Mouse (Mus musculus) lung, embryonic 14.5 days (tissue): ENCODE data around the gene Gpatch8. TPM values are rescaled to one million over a fixed set of nuclear protein-coding genes. Genes with fewer than 3 reads are reported as not detected.

Experiments
- ATAC-seq: fragments of 200-750 bp; cut with Nextera tagmentation; 2 replicates; pipeline ENCODE4 v1.8.0; 2017; ENCODE audit warnings: mild to moderate bottlenecking, moderate TSS enrichment, moderate library complexity; ENCODE audit not compliant: insufficient read depth
- DNase-seq: peaks from one replicate; pipeline ENCODE4 v3.0.0-alpha.2; 2015
- H3K27ac ChIP-seq: fragments of 300-500 bp; sonication (generic); 2 replicates; pipeline ENCODE4 v1.5.1; 2014; ENCODE audit warnings: low read depth, mild to moderate bottlenecking, moderate library complexity
- H3K27me3 ChIP-seq: fragments of 300-500 bp; sonication (generic); 2 replicates; pipeline ENCODE4 v1.6.1; 2014; ENCODE audit warnings: low read length, control low read depth; ENCODE audit not compliant: insufficient read depth
- H3K36me3 ChIP-seq: fragments of 300-500 bp; sonication (generic); 2 replicates; pipeline ENCODE4 v1.6.1; 2014; ENCODE audit warnings: control low read depth; ENCODE audit not compliant: insufficient read depth
- H3K4me1 ChIP-seq: fragments of 300-500 bp; sonication (generic); 2 replicates; pipeline ENCODE4 v1.6.1; 2014; ENCODE audit warnings: antibody characterized with exemption, control low read depth; ENCODE audit not compliant: insufficient read depth
- H3K4me2 ChIP-seq: fragments of 300-500 bp; sonication (generic); 2 replicates; pipeline ENCODE4 v1.6.1; 2014; ENCODE audit warnings: mild to moderate bottlenecking
- H3K4me3 ChIP-seq: fragments of 300-500 bp; sonication (generic); 2 replicates; pipeline ENCODE4 v1.5.1; 2014; ENCODE audit warnings: low read depth, low read length
- H3K9ac ChIP-seq: fragments of 300-500 bp; sonication (generic); 2 replicates; pipeline ENCODE4 v1.6.1; 2014
- H3K9me3 ChIP-seq: fragments of 300-500 bp; sonication (generic); 2 replicates; pipeline ENCODE4 v1.6.1; 2016; ENCODE audit warnings: low read depth, low read length, control low read depth
- CTCF ChIP-seq: IDR thresholded peaks from 2 replicates; pipeline ENCODE4 v1.5.1; 2016; ENCODE audit warnings: antibody characterized with exemption, low read depth
- WGBS: fragments of 180-500 bp; shearing (Covaris S2); extraction: QIAGEN DNeasy Blood & Tissue Kit; methylation state at CpG from one replicate; pipeline ENCODE4 v1.1.7; 2014; 5-methylcytosine and 5-hydroxymethylcytosine counted together
- polyA plus RNA-seq: library from polyadenylated mRNA; unstranded; fragments of >200 nt; fragmentation: Nextera tagmentation; extraction: Ambion mirVana; gene quantifications from 2 replicates; pipeline ENCODE4 v1.2.1, GENCODE M21; 2014

Gpatch8 gene
- polyA plus RNA-seq, 1 experiment from 2014 or later, result 49.4 TPM

- 93% methylated on average over 7 of the region's 7 CpGs for WGBS
- H3K36me3 ChIP-seq, result peaks cover 47% of the 10 kb centered on the region
Measured at GRCm38 (mm10) chr11:102433866-102434265, 122.3 kb downstream of the Gpatch8 start.

GRCm38 (mm10) chr11:102432896-102433295 is 123.3 kb downstream of the Gpatch8 start:
- 88% methylated on average over 6 of the region's 6 CpGs for WGBS
- no peak for TF ChIP-seq CTCF
- no peak overlapping the region for H3K4me2 ChIP-seq
- H3K27ac ChIP-seq, result no peak overlapping the region
- H3K27me3 ChIP-seq, result no peaks in the 10 kb centered on the region
- H3K4me1 ChIP-seq, result peaks cover 3% of the 10 kb centered on the region; the same call in 1 of the 2 replicates
- ATAC-seq (no peak), DNase-seq (no peak)
- no peak overlapping the region for H3K4me3 ChIP-seq
- H3K36me3 ChIP-seq, result peaks cover 38% of the 10 kb centered on the region
- no peaks in the 10 kb centered on the region for H3K9me3 ChIP-seq
- H3K9ac ChIP-seq, result no peak overlapping the region

More at GRCm38 (mm10) chr11:102433866-102434265, 122.3 kb downstream of the Gpatch8 start:
- TF ChIP-seq CTCF, result no peak
- Histone ChIP-seq H3K9me3 (no peaks in the 10 kb centered on the region), H3K4me2 (no peak overlapping the region), H3K4me1 (peaks cover 6% of the 10 kb centered on the region; the same call in 1 of the 2 replicates), H3K27me3 (no peaks in the 10 kb centered on the region), H3K9ac (no peak overlapping the region), H3K27ac (no peak overlapping the region), H3K4me3 (no peak overlapping the region)
- DNase-seq, result no peak
- ATAC-seq, result no peak

- ATAC-seq (no peak), DNase-seq (no peak)
- Histone ChIP-seq H3K4me1 (0 out of 2 replicates have a peak, but pooled peaks cover 2% of the 10 kb centered on the region), H3K27ac (no peak overlapping the region), H3K9me3 (no peaks in the 10 kb centered on the region), H3K36me3 (peaks cover 33% of the 10 kb centered on the region), H3K27me3 (no peaks in the 10 kb centered on the region), H3K9ac (no peak overlapping the region), H3K4me2 (0 out of 2 replicates have a peak overlapping the region, but pooled peaks have one; percentile 8), H3K4me3 (no peak overlapping the region)
- 60% methylated on average over 16 of the region's 16 CpGs for WGBS
- no peak for TF ChIP-seq CTCF
Measured at GRCm38 (mm10) chr11:102432115-102432843, 123.9 kb downstream of the Gpatch8 start.

- TF ChIP-seq CTCF, result no peak
- Histone ChIP-seq H3K27me3 (no peaks in the 10 kb centered on the region), H3K9ac (no peak overlapping the region), H3K4me3 (no peak overlapping the region), H3K4me1 (0 out of 2 replicates have a peak, but pooled peaks cover 2% of the 10 kb centered on the region), H3K27ac (no peak overlapping the region), H3K36me3 (peaks cover 29% of the 10 kb centered on the region), H3K4me2 (0 out of 2 replicates have a peak overlapping the region, but pooled peaks have one; percentile 8), H3K9me3 (no peaks in the 10 kb centered on the region)
- DNase-seq (no peak), ATAC-seq (no peak)
- 70% methylated on average over 3 of the region's 3 CpGs for WGBS
Measured at GRCm38 (mm10) chr11:102431728-102432114, 124.5 kb downstream of the Gpatch8 start.

GRCm38 (mm10) chr11:102431018-102431645 is 125.1 kb downstream of the Gpatch8 start:
- H3K4me1 ChIP-seq, result 0 out of 2 replicates have a peak, but pooled peaks cover 2% of the 10 kb centered on the region
- peak overlapping the region; percentile 58 for H3K9ac ChIP-seq
- H3K9me3 ChIP-seq, result no peaks in the 10 kb centered on the region
- DNase-seq (peak; percentile 93), ATAC-seq (peak; percentile 40; the same call in 1 of the 2 replicates)
- TF ChIP-seq CTCF, result peak; percentile 84
- peaks cover 24% of the 10 kb centered on the region for H3K36me3 ChIP-seq
- H3K4me3 ChIP-seq, result peak overlapping the region; percentile 60
- 0% methylated on average over 7 of the region's 7 CpGs for WGBS
- no peaks in the 10 kb centered on the region for H3K27me3 ChIP-seq
- H3K4me2 ChIP-seq, result peak overlapping the region; percentile 92
- H3K27ac ChIP-seq, result peak overlapping the region; percentile 83

GRCm38 (mm10) chr11:102430121-102431017 is 125.8 kb downstream of the Gpatch8 start, which contains the start of gene Grn:
Gene Grn, plus strand, starts transcription at chr11:102430315.
- DNase-seq (peak; percentile 97), ATAC-seq (peak; percentile 95)
- WGBS, result 0% methylated on average over 29 of the region's 29 CpGs
- H3K9me3 ChIP-seq, result no peaks in the 10 kb centered on the region
- no peaks in the 10 kb centered on the region for H3K27me3 ChIP-seq
- H3K9ac ChIP-seq, result peak within 1 kb of the TSS; percentile 58
- peaks cover 16% of the 10 kb centered on the region for H3K36me3 ChIP-seq
- H3K4me3 ChIP-seq, result peak within 1 kb of the TSS; percentile 60
- H3K27ac ChIP-seq, result peak within 1 kb of the TSS; percentile 83
- peak within 1 kb of the TSS; percentile 92 for H3K4me2 ChIP-seq
- no peak for TF ChIP-seq CTCF
- 0 out of 2 replicates have a peak, but pooled peaks cover 2% of the 10 kb centered on the region for H3K4me1 ChIP-seq
